Mouse (Mus musculus) gastrocnemius, postnatal 4 days (tissue): ENCODE results near the gene Dapp1. TPM values are rescaled to one million over a fixed set of nuclear protein-coding genes. Genes with fewer than 3 reads are reported as not detected.
A peak's percentile ranks its signal among the peaks of the same experiment; 100 is the strongest.
"Not testable (repeated sequence)": the region's sequence is repeated elsewhere in the genome, so short reads cannot be mapped to it uniquely, and the experiment has no call there.

Experiments
- DNase-seq, 2 experiments: peaks; one replicate each; pipeline ENCODE4 v3.0.0; 2021 to 2022; ENCODE audit warnings: low spot score in 2 of 2, mixed read lengths in 2 of 2
- total RNA-seq, 2 experiments: library from RNA; stranded (reverse); gene quantifications; 2 replicates each; pipeline ENCODE4 v1.2.3; 2021

The Dapp1 gene
- total RNA-seq, 2 experiments from 2014 or later: 2.6 to 3.4 TPM

- DNase-seq: peak; percentile 66 to 72
Measured at GRCm38 (mm10) chr3:137991183-137991582, 9.8 kb upstream of the Dapp1 start.

- no peak for DNase-seq
Measured at GRCm38 (mm10) chr3:137989405-137989804, 8.1 kb upstream of the Dapp1 start.

GRCm38 (mm10) chr3:137980435-137981381 lies 637 bp downstream of the Dapp1 start:
- DNase-seq: no peak

GRCm38 (mm10) chr3:137978233-137978632 lies 3.1 kb downstream of the Dapp1 start:
- no peak for DNase-seq

- no peak for DNase-seq
Measured at GRCm38 (mm10) chr3:137977629-137978041, 3.7 kb downstream of the Dapp1 start.

GRCm38 (mm10) chr3:137976943-137977628 lies 4.3 kb downstream of the Dapp1 start:
- DNase-seq: no peak

- DNase-seq: no peak
Measured at GRCm38 (mm10) chr3:137975856-137976423, 5.4 kb downstream of the Dapp1 start.

GRCm38 (mm10) chr3:137975435-137975834 lies 5.9 kb downstream of the Dapp1 start:
- DNase-seq: no peak

GRCm38 (mm10) chr3:137974306-137974705 lies 7.0 kb downstream of the Dapp1 start:
- no peak for DNase-seq

GRCm38 (mm10) chr3:137972989-137973388 lies 8.4 kb downstream of the Dapp1 start:
- DNase-seq: no peak

GRCm38 (mm10) chr3:137972224-137972623 lies 9.1 kb downstream of the Dapp1 start:
- DNase-seq: no peak

- no peak for DNase-seq
Measured at GRCm38 (mm10) chr3:137969951-137970350, 11.4 kb downstream of the Dapp1 start.

- no peak for DNase-seq
Measured at GRCm38 (mm10) chr3:137968820-137969486, 12.4 kb downstream of the Dapp1 start.

GRCm38 (mm10) chr3:137968105-137968819 lies 13.1 kb downstream of the Dapp1 start:
- no peak for DNase-seq

GRCm38 (mm10) chr3:137964014-137964413 lies 17.3 kb downstream of the Dapp1 start:
- not testable (repeated sequence) for DNase-seq

- DNase-seq: no peak
Measured at GRCm38 (mm10) chr3:137963508-137963907, 17.8 kb downstream of the Dapp1 start.

- no peak for DNase-seq
Measured at GRCm38 (mm10) chr3:137961736-137962385, 19.5 kb downstream of the Dapp1 start.

- no peak for DNase-seq
Measured at GRCm38 (mm10) chr3:137959456-137959855, 21.9 kb downstream of the Dapp1 start.

GRCm38 (mm10) chr3:137958352-137958751 lies 23.0 kb downstream of the Dapp1 start:
- no peak for DNase-seq

GRCm38 (mm10) chr3:137957864-137958263 lies 23.5 kb downstream of the Dapp1 start:
- DNase-seq: no peak
